Comparison of ENCODE assay signal across 10 mouse cellular contexts in the genomic region with DNA sequence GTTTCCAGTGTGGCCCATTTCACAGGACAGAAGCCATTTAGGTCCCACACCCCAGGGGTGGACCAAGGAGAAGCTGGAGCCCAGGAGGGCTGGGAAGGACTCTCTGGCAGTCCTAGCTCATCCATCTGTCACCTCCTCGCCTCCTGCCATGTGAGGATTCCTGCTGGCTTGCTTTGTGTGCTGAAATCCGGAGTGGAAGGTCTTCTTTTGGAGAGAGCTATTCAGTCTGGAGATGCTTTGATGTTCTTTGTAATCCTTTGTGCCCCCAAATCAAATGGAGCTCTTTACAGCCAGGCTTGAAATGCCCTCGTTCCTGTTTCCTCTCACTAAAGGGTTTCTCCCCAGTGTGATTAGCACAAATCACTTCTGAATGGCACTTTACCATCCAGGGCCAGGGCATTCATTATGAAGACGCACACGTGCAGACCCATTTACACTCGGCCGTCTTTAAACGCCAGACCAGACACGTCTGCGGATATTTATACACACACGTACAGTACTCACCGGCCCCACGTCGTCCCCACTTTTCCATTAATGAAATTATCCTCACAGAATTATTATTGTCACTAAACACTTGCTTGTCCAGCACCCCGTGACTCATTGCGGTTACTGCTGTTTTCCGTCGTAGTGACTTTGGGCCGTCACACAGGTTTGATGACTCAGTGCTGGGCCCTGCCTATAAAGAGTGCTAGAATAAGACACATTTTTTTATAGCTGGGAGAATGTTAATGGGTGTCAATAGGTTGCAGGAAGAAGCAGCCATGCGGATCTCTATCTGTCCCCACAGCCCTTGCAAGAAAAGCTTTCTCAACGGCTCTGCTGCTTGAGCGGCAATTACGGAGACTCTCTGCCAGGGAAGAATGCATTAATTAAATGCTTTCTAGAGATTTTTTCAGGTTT.
DNase-seq lines count a peak whose midpoint lies in the region; ATAC-seq and TF ChIP-seq lines count a peak whose summit lies in the region.
"Had no signal": no experiment of that assay in that cellular context is flagged by ENCODE, and none has a peak within 500 bp of the region (broad histone marks: within the 10 kb centered on the region; RNA-seq: fewer than 3 reads in every experiment).

No protein-coding gene starts in this region.

- WGBS in forebrain, embryonic 13.5 days: 4% methylated on average over 23 of the region's 23 CpGs
- 10% methylated on average over 23 of the region's 23 CpGs for WGBS in midbrain, embryonic 15.5 days

- DNase-seq in frontal cortex, postnatal 14 days (ENCODE audit: low spot score in 2 of 2): no peak
- peak; percentile 94 for DNase-seq in brain, embryonic 14.5 days (ENCODE audit: low read depth)
- no peak for DNase-seq in gastrocnemius, postnatal 25 days
- DNase-seq in natural killer cell, adult 2 months (ENCODE audit: low spot score in 2 of 2): no peak
- no peak for DNase-seq in spleen, postnatal 36 days (ENCODE audit: low spot score in 2 of 2)

- H3K27me3 ChIP-seq in forebrain, embryonic 13.5 days: peaks cover 21% of the 10 kb centered on the region
- H3K27me3 ChIP-seq in midbrain, embryonic 15.5 days (replicated peaks): no peaks in the 10 kb centered on the region

- no peak overlapping the region for H3K4me3 ChIP-seq in forebrain, embryonic 13.5 days
- H3K4me3 ChIP-seq in midbrain, embryonic 15.5 days: no peak overlapping the region
- H3K4me3 ChIP-seq: limb, embryonic 10.5 days had no signal

- peak overlapping the region; percentile 88 for H3K27ac ChIP-seq in forebrain, embryonic 13.5 days
- peak overlapping the region; percentile 71 for H3K27ac ChIP-seq in midbrain, embryonic 15.5 days
- H3K27ac ChIP-seq: limb, embryonic 10.5 days had no signal

- H3K9me3 ChIP-seq in forebrain, embryonic 13.5 days (replicated peaks): 0 out of 2 replicates have a peak, but pooled peaks cover 8% of the 10 kb centered on the region
- no peaks in the 10 kb centered on the region for H3K9me3 ChIP-seq in midbrain, embryonic 15.5 days
- H3K9me3 ChIP-seq: limb, embryonic 10.5 days had no signal

- no peak for TF ChIP-seq CTCF in brain, embryonic 14.5 days (IDR thresholded peaks at IDR 0.05; ENCODE audit: borderline replicate concordance, extremely low read depth, insufficient read depth, insufficient read length)

- peak overlapping the region; percentile 43 for H3K9ac ChIP-seq in forebrain, embryonic 13.5 days
- H3K9ac ChIP-seq in midbrain, embryonic 15.5 days: no peak overlapping the region

- no peak for TF ChIP-seq POLR2A in brain, embryonic 14.5 days (IDR thresholded peaks at IDR 0.05; ENCODE audit: borderline replicate concordance, extremely low read depth, insufficient read depth, insufficient read length, poor library complexity, severe bottlenecking)

- peaks cover 42% of the 10 kb centered on the region for H3K4me1 ChIP-seq in forebrain, embryonic 13.5 days
- peaks cover 35% of the 10 kb centered on the region for H3K4me1 ChIP-seq in midbrain, embryonic 15.5 days

- ATAC-seq in frontal cortex, adult (ENCODE audit: low TSS enrichment): peak; percentile 14; the same call in 1 of the 2 replicates
- ATAC-seq in forebrain, embryonic 13.5 days: peak; percentile 76
- ATAC-seq in midbrain, embryonic 15.5 days (replicated peaks): peak; percentile 79
- ATAC-seq: CD4-positive, CD25-positive, alpha-beta regulatory T cell, adult 4 months had no signal

- peak overlapping the region; percentile 44 for H3K4me2 ChIP-seq in forebrain, embryonic 13.5 days
- 0 out of 2 replicates have a peak overlapping the region, but pooled peaks have one; percentile 10 for H3K4me2 ChIP-seq in midbrain, embryonic 15.5 days

- H3K36me3 ChIP-seq in forebrain, embryonic 13.5 days (ENCODE audit: poor library complexity, severe bottlenecking): no peaks in the 10 kb centered on the region
- no peaks in the 10 kb centered on the region for H3K36me3 ChIP-seq in midbrain, embryonic 15.5 days (replicated peaks)
- H3K36me3 ChIP-seq: limb, embryonic 10.5 days had no signal

Comparison
In these comparisons a context has a peak if more than half of its experiments do, and no peak if none do; other contexts are left out.
1. ATAC-seq: peak in every context shown above with its lines; median percentile 79 in midbrain, embryonic 15.5 days; 76 in forebrain, embryonic 13.5 days; 14 in frontal cortex, adult.